Mouse (Mus musculus): ENCODE results near the gene Cdipt. TPM values are rescaled to one million over a fixed set of nuclear protein-coding genes. Genes with fewer than 3 reads are reported as not detected.

Cdipt gene
- polyA plus RNA-seq, 1 experiment from 2014 or later: 93.5 TPM

DNA sequence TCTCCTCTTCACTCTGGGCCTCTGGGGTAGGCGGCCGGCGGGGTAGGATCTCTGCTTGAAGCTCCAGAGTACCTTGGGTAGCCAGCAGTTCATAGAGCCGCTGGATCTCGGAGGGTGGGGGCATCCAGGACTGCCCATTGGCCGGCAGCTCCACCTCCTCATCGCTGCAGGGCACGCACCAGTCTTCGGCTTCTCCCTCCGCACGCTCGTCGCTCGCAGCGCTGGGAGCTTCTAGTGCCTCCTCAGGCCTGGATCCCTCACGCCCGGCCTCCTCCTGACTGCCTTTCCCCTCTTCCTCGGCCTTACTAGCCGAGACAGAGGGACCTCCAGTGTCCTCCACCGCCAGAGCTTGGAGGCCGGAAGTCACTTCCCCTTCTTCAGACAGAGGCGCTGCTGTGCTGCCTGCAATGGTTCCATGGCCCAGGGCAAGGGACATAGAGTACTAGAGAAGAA, 40.8 kb downstream of the Cdipt start:
- peaks cover 61% of the 10 kb centered on the region for H3K4me1 ChIP-seq
- peak; percentile 61 for ATAC-seq (ENCODE audit: low FRiP score)
- H3K4me3 ChIP-seq: peak overlapping the region; percentile 62
- H3K9ac ChIP-seq: peak overlapping the region; percentile 82
- H3K27ac ChIP-seq: peak overlapping the region; percentile 85
- H3K9me3 ChIP-seq (replicated peaks): no peaks in the 10 kb centered on the region
- peak overlapping the region; percentile 87 for H3K4me2 ChIP-seq (replicated peaks)
- no peaks in the 10 kb centered on the region for H3K27me3 ChIP-seq
- peaks cover 38% of the 10 kb centered on the region for H3K36me3 ChIP-seq
- WGBS: under 1% methylated on average over 22 of the region's 22 CpGs

DNA sequence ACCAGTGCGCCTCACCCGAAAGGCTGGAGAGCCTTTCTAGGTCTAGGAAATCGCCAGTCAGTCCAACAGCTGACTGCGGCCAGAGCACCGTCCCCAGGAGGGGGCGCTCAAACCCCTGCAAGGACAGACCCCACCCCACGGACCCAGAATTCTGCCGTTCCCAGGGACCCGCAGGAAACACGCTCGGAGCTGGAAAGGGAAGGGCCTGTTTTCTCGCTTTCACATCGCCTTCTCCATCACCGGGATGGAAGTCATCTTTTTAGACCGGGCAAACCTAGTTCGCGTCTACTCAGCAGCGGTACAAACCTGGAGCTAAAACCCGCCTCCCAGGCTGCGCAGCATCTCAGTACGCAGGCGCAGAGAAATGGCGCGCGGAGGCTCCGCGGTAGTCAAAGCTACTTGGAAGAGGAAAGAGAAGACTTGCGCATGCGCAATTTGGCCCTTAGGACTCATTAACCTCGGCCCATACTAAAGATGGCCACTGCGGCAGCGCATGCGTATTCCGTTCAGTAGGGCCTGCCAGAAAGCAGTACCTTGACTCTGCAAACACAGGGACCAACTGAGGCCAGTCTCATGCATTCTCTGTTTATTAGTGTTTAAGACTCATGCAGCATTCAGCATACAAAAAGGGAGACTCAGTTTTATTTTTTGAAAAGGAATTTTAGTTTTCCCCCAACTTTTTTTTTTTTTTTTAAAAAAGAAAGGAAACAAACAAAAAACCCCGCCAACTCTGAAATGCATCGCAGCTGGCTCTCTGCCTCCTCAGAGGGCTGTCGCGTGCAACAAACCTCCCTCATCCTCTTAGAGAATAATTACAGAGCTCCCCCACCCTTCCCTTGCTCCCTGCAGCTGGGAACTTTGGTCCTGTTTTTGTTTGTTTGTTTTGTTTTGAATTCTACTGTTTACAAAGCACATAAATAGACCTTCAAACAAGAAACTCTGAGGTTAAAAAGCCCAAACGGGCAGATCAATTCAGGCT, 41.5 kb downstream of the Cdipt start, which contains the start of gene Pagr1a:
TSS of gene Pagr1a (minus strand) at position 382 of the 979 bp plus-strand sequence.
- Histone ChIP-seq H3K27me3 (no peaks in the 10 kb centered on the region), H3K4me1 (peaks cover 68% of the 10 kb centered on the region), H3K27ac (peak within 1 kb of the TSS; percentile 85), H3K4me3 (peak within 1 kb of the TSS; percentile 62), H3K9me3 (replicated peaks) (no peaks in the 10 kb centered on the region), H3K9ac (peak within 1 kb of the TSS; percentile 82), H3K36me3 (peaks cover 37% of the 10 kb centered on the region), H3K4me2 (replicated peaks) (peak within 1 kb of the TSS; percentile 87)
- peak; percentile 85 for ATAC-seq (ENCODE audit: low FRiP score)
- WGBS: 4% methylated on average over 39 of the region's 39 CpGs

DNA sequence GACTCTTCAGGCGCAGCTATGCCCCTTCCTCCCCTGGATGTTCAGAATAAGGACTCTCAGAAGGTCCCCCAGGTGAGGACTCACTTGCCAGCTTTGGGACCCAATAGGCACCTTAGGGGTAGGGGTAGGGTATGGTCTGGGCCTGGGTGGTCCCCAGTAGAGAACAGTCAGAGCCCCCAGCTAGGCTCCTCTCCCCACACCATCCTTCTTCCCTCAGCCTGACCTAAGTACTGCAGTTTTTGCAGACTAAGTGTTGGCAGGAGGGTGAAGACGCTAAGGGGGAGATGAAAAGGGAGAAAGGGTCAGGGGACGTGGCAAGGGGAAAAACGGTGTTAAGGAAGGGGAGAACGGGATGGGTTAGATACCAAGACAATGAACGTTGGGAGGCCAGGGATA, 42.2 kb downstream of the Cdipt start:
- H3K27me3 ChIP-seq: no peaks in the 10 kb centered on the region
- H3K9ac ChIP-seq: peak overlapping the region; percentile 1; the same call in 1 of the 2 replicates
- H3K4me1 ChIP-seq: peaks cover 75% of the 10 kb centered on the region
- no peak overlapping the region for H3K4me3 ChIP-seq
- no peak for ATAC-seq (ENCODE audit: low FRiP score)
- 51% methylated on average over 6 of the region's 6 CpGs for WGBS
- no peaks in the 10 kb centered on the region for H3K9me3 ChIP-seq (replicated peaks)
- H3K4me2 ChIP-seq (replicated peaks): no peak overlapping the region
- H3K27ac ChIP-seq: peak overlapping the region; percentile 85; the same call in 1 of the 2 replicates
- H3K36me3 ChIP-seq: peaks cover 37% of the 10 kb centered on the region

DNA sequence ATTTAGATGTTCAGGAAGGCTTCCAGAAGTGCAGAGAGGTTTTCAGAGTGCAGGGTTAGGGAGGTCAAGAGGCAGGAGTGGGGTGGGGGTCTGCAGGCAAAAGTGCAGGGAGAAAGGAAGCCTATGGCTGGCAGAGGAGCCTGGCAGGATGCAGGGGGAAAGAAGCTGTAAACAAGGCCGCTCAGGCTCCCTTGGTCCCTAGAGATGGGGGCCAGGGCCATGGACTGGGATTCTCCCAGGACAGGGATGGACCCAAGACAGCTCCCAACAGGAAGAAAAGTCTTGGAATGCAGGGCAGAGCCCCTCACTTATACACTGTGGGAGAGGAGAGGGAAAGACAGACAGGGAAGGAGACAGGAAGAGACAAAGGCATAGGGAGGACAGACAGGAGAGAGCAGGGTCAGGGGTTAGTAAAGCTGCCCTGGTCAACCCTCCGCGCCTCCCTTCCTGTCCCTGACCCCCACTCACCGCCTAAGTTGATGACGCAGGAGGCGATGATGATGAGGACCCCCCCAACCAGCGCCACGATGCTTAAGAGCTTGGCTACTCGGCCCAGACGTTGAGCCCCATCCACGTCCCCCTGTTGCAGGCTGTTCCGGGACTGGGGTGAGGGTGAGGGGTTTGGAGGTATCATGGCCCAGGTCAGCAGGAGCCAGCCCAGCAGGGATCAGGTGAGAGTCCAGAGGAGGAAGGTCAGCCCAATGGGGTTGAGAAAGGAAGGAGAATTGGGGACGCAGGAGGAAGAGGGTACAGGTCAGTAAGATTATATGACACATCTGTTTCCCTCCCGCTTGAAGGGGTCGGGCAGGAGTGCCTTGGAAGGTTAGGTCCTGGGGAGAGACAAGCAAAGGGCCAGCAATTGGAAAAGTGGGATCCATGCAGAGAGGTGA, 42.9 kb downstream of the Cdipt start:
- no peak overlapping the region for H3K4me2 ChIP-seq (replicated peaks)
- H3K9ac ChIP-seq: 0 out of 2 replicates have a peak overlapping the region, but pooled peaks have one; percentile 76
- H3K9me3 ChIP-seq (replicated peaks): no peaks in the 10 kb centered on the region
- peak overlapping the region; percentile 85; the same call in 1 of the 2 replicates for H3K27ac ChIP-seq
- no peak overlapping the region for H3K4me3 ChIP-seq
- H3K4me1 ChIP-seq: peaks cover 80% of the 10 kb centered on the region
- H3K27me3 ChIP-seq: no peaks in the 10 kb centered on the region
- H3K36me3 ChIP-seq: peaks cover 37% of the 10 kb centered on the region
- 82% methylated on average over 15 of the region's 15 CpGs for WGBS
- no peak for ATAC-seq (ENCODE audit: low FRiP score)

DNA sequence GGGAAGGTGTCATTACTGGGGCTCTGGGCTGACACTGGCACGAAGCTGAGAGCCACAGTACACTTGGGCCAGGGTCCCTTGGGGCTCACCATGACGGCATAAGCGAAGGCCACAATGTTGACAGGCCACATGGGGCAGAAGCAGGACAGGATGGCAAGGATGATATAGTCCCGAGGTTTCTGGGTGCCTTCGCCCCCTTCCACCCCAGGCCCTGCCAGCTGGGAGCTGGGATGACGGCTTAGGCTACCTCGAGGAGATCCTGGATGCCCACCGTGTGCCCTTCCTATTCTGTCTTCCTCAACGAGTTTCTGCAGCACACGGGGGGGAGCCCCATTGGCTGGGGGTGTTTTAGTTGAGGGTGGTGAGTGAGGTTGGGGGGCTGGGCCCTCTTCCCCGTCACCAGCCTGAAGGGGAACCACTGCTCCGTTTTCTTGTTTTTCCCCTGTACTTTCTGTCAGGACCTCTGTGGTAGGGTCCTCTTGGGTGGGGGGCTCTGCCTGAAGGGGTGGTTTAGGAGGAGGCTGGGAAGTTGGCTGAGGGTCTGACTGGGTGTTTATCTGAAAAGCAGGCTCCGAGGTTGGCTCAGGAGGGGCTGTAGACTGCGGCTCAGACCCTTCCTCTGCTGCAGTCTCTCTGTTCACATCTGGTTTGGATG, 43.7 kb downstream of the Cdipt start:
- Histone ChIP-seq H3K4me1 (peaks cover 82% of the 10 kb centered on the region), H3K4me3 (peak overlapping the region; percentile 48; the same call in 1 of the 2 replicates), H3K36me3 (peaks cover 37% of the 10 kb centered on the region), H3K9ac (peak overlapping the region; percentile 76; the same call in 1 of the 2 replicates), H3K27ac (peak overlapping the region; percentile 92; the same call in 1 of the 2 replicates), H3K27me3 (no peaks in the 10 kb centered on the region), H3K9me3 (replicated peaks) (no peaks in the 10 kb centered on the region), H3K4me2 (replicated peaks) (peak overlapping the region; percentile 84)
- 79% methylated on average over 14 of the region's 14 CpGs for WGBS
- ATAC-seq (ENCODE audit: low FRiP score): no peak

DNA sequence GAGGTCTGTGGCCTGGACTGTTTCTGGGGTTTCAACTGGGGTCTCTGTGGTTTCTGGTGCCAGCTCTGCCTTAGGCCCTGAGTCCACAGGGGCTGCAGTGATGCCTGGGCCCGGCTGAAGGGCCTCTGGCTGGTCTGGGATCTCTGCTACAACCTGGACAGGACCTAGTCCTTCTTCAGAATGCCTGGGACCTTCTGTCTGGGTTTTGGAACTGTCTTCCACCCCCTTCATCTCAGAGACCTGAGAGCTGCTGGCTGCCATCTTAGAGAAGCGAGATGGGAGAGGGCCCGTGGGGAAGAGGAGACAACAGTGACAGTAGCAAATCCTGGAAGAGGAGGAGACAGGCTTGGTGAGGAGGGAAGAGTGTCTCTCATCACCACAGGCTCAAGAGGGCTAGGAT, 44.3 kb downstream of the Cdipt start:
- ATAC-seq (ENCODE audit: low FRiP score): no peak
- 52% methylated on average over 3 of the region's 3 CpGs for WGBS
- peak overlapping the region; percentile 84 for H3K4me2 ChIP-seq (replicated peaks)
- H3K27ac ChIP-seq: peak overlapping the region; percentile 92
- peaks cover 34% of the 10 kb centered on the region for H3K36me3 ChIP-seq
- peaks cover 82% of the 10 kb centered on the region for H3K4me1 ChIP-seq
- no peaks in the 10 kb centered on the region for H3K9me3 ChIP-seq (replicated peaks)
- H3K9ac ChIP-seq: peak overlapping the region; percentile 76
- H3K4me3 ChIP-seq: peak overlapping the region; percentile 48
- no peaks in the 10 kb centered on the region for H3K27me3 ChIP-seq

DNA sequence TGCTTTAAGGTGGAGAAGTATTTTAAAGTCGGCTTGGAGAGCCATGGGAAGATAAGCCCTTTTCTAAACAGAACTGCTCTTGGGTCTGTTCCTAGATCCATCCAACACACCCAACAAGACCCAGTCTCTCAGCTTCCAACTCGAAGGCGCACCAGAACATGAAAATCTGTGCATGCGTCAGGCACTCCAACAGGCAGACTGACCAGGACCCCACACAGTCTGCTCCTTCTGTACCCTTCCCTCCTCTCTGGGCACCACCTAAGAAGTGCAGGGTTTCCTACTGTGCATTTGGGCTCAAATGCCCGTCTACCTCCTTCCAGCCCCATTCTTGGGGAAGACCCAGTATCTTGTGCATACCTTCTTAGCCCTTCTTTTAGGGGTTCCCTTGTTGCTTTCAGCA, 44.8 kb downstream of the Cdipt start:
- no peaks in the 10 kb centered on the region for H3K27me3 ChIP-seq
- H3K4me1 ChIP-seq: peaks cover 80% of the 10 kb centered on the region
- WGBS: 42% methylated on average over 5 of the region's 5 CpGs

DNA sequence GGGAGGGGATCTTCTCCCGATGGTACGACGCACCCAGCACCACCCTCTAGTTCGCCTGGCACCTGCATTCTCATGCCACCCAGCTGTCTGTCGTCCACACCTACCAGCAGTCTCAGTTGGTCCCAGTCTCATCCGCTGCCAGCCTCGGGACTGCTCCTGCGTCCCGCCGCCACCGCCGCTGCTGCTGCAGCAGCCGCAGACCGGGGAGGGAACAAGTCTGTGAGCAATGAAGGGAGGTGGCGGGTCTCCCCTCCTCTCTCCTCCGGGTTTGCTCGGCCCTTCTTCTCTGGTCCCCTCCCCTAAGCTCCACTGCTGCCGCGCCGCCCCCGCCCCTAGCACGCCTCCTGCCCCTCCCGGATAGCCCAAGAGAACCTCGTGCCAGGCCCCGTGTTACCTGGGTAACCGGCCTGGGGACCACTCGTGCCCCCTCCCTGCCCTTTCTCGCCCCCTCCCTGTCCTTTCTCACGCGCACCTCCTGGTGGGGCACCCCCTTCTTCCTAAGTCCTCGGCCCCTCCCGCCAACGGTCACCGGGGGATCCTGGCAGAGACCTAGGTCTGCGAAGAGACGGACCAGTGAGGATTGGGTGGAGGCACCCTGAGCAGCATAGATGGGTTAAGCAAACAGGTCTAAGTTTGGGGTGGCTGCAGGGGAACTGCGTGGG, 45.3 kb downstream of the Cdipt start, which contains the start of the genes Gm42742 and Prrt2:
TSS of gene Gm42742 (minus strand) at position 197 of the 662 bp plus-strand sequence.
TSS of gene Prrt2 (minus strand) at position 311 of the 662 bp plus-strand sequence.
- H3K36me3 ChIP-seq: peaks cover 26% of the 10 kb centered on the region
- under 1% methylated on average over 37 of the region's 37 CpGs for WGBS
- H3K4me1 ChIP-seq: peaks cover 74% of the 10 kb centered on the region
- H3K27ac ChIP-seq: peak within 1 kb of the TSS; percentile 92
- H3K27me3 ChIP-seq: no peaks in the 10 kb centered on the region
- H3K9ac ChIP-seq: peak within 1 kb of the TSS; percentile 76
- ATAC-seq (ENCODE audit: low FRiP score): no peak
- peak within 1 kb of the TSS; percentile 48 for H3K4me3 ChIP-seq
- H3K9me3 ChIP-seq (replicated peaks): no peaks in the 10 kb centered on the region
- peak within 1 kb of the TSS; percentile 84 for H3K4me2 ChIP-seq (replicated peaks)

More for the DNA sequence above, 44.8 kb downstream of the Cdipt start:
- Histone ChIP-seq H3K4me3 (peak overlapping the region; percentile 48), H3K9me3 (replicated peaks) (no peaks in the 10 kb centered on the region), H3K4me2 (replicated peaks) (peak overlapping the region; percentile 84), H3K36me3 (peaks cover 29% of the 10 kb centered on the region), H3K27ac (peak overlapping the region; percentile 92), H3K9ac (peak overlapping the region; percentile 76)
- ATAC-seq (ENCODE audit: low FRiP score): no peak

DNA sequence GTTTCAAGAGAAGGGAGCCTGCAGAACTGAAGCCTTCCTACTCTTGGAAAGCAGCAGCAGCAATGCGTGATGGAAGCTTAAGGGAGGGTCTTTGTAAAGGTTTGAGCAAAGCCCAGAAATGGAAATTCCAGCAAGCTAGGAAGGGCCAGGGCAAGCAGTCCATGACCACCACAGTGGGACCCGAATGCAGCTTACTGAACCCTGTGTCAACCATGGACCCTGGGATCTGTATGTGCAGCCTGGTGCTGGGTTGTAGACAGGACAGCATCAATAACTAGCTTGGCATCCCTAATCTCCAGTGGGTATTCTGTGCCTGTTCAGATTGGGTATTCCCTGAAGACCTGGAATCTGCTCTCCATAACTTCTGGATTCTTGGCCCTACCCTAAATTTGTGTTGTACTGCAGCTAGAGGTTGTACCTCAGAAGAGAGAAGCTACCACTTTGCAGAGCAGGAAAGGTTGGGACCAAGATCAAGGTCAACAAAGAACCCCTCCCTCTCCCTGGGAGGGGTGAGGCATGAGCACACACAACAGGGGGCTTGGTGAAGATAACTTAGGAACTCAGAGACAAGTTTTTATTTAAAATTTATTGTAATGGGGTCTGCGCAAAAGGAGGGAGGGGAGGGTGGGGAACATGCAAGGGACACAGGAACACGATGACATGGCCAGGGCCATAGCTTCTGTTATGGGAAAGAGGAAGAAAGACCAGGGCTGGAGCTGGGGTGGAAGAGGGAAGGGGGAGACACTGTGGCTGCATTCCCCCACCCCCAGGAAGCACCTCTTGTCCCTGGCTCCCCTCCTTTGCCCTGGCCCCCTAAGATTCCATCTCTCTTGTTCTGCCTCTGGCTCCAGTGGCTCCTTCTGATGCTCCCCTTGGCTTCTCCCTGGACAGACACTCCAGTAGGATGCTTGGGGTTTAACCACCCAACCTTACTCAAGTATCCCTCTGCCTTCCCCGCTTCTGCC, 46.1 kb downstream of the Cdipt start:
- Histone ChIP-seq H3K4me3 (peak overlapping the region; percentile 48), H3K4me1 (peaks cover 73% of the 10 kb centered on the region), H3K4me2 (replicated peaks) (peak overlapping the region; percentile 98), H3K9ac (peak overlapping the region; percentile 76), H3K36me3 (peaks cover 26% of the 10 kb centered on the region), H3K27me3 (no peaks in the 10 kb centered on the region), H3K27ac (peak overlapping the region; percentile 92), H3K9me3 (replicated peaks) (no peaks in the 10 kb centered on the region)
- 44% methylated on average over 5 of the region's 5 CpGs for WGBS
- ATAC-seq (ENCODE audit: low FRiP score): no peak

Data from hindbrain, embryonic 12.5 days (tissue).